Mouse (Mus musculus) embryonic facial prominence, embryonic 12.5 days (tissue): ENCODE measurements around the gene Dffb. TPM values are rescaled to one million over a fixed set of nuclear protein-coding genes. Genes with fewer than 3 reads are reported as not detected.
A peak's percentile ranks its signal among the peaks of the same experiment; 100 is the strongest.

Experiments used
- ATAC-seq: fragments of 200-750 bp; cut with Nextera tagmentation; 2 replicates; pipeline ENCODE4 v1.8.0; 2017; ENCODE audit not compliant: insufficient number of reproducible peaks, insufficient read depth, low FRiP score, low TSS enrichment
- H3K27ac ChIP-seq: fragments of 300-500 bp; sonication (generic); 2 replicates; pipeline ENCODE4 v1.5.1; 2016; ENCODE audit warnings: mild to moderate bottlenecking
- H3K27me3 ChIP-seq: fragments of 300-500 bp; sonication (generic); 2 replicates; pipeline ENCODE4 v1.6.1; 2016; ENCODE audit warnings: mild to moderate bottlenecking, moderate library complexity
- H3K36me3 ChIP-seq: fragments of 300-500 bp; sonication (generic); 2 replicates; pipeline ENCODE4 v1.6.1; 2016; ENCODE audit warnings: mild to moderate bottlenecking
- H3K4me1 ChIP-seq: fragments of 300-500 bp; sonication (generic); 2 replicates; pipeline ENCODE4 v1.6.1; 2016
- H3K4me2 ChIP-seq: fragments of 300-500 bp; sonication (generic); replicated peaks from 2 replicates; pipeline ENCODE4 v1.6.1; 2016; ENCODE audit warnings: mild to moderate bottlenecking, moderate library complexity
- H3K4me3 ChIP-seq: fragments of 300-500 bp; sonication (generic); 2 replicates; pipeline ENCODE4 v1.5.1; 2016; ENCODE audit warnings: mild to moderate bottlenecking
- H3K9ac ChIP-seq: fragments of 300-500 bp; sonication (generic); 2 replicates; pipeline ENCODE4 v1.6.1; 2016; ENCODE audit warnings: mild to moderate bottlenecking, moderate library complexity
- H3K9me3 ChIP-seq: fragments of 300-500 bp; sonication (generic); 2 replicates; pipeline ENCODE4 v1.6.1; 2016; ENCODE audit warnings: mild to moderate bottlenecking, moderate library complexity
- WGBS: fragments of 180-500 bp; shearing (Covaris S2); methylation state at CpG from one replicate; pipeline ENCODE4 v1.1.7; 2016; 5-methylcytosine and 5-hydroxymethylcytosine counted together
- polyA plus RNA-seq: library from polyadenylated mRNA; unstranded; fragments of >200 nt; fragmentation: Nextera tagmentation; extraction: Ambion mirVana; gene quantifications from 2 replicates; pipeline ENCODE4 v1.2.1, GENCODE M21; 2016

The Dffb gene
- polyA plus RNA-seq, 1 experiment from 2014 or later: 14.8 TPM

- Histone ChIP-seq H3K4me1 (peaks cover 11% of the 10 kb centered on the region; the same call in 1 of the 2 replicates), H3K4me3 (peak overlapping the region; percentile 84), H3K27me3 (0 out of 2 replicates have a peak, but pooled peaks cover 5% of the 10 kb centered on the region), H3K9ac (peak overlapping the region; percentile 91), H3K27ac (peak overlapping the region; percentile 94), H3K4me2 (peak overlapping the region; percentile 81), H3K9me3 (no peaks in the 10 kb centered on the region), H3K36me3 (peaks cover 32% of the 10 kb centered on the region)
- under 1% methylated on average over 37 of the region's 37 CpGs for WGBS
- ATAC-seq: peak; percentile 49; the same call in 1 of the 2 replicates
These were observed 17.3 kb downstream of the Dffb start for GRCm38 (mm10) chr4:153957444-153958250.

- Histone ChIP-seq H3K4me1 (peaks cover 15% of the 10 kb centered on the region; the same call in 1 of the 2 replicates), H3K27ac (peak within 1 kb of the TSS; percentile 94), H3K4me2 (peak within 1 kb of the TSS; percentile 81), H3K9me3 (no peaks in the 10 kb centered on the region), H3K27me3 (0 out of 2 replicates have a peak, but pooled peaks cover 5% of the 10 kb centered on the region), H3K36me3 (peaks cover 23% of the 10 kb centered on the region), H3K9ac (peak within 1 kb of the TSS; percentile 91), H3K4me3 (peak within 1 kb of the TSS; percentile 84)
- WGBS: 2% methylated on average over 66 of the region's 67 CpGs
- peak; percentile 93 for ATAC-seq
These were observed 18.1 kb downstream of the Dffb start, which contains the start of gene A430005L14Rik for GRCm38 (mm10) chr4:153956569-153957405. Gene A430005L14Rik (plus strand): TSS chr4:153957237.

GRCm38 (mm10) chr4:153955651-153956050 lies 19.3 kb downstream of the Dffb start:
- 79% methylated on average over 8 of the region's 8 CpGs for WGBS
- Histone ChIP-seq H3K9me3 (no peaks in the 10 kb centered on the region), H3K36me3 (peaks cover 12% of the 10 kb centered on the region), H3K4me1 (peaks cover 23% of the 10 kb centered on the region; the same call in 1 of the 2 replicates), H3K4me3 (no peak overlapping the region), H3K27ac (no peak overlapping the region; the same call in 1 of the 2 replicates), H3K9ac (no peak overlapping the region), H3K27me3 (0 out of 2 replicates have a peak, but pooled peaks cover 5% of the 10 kb centered on the region), H3K4me2 (no peak overlapping the region)
- ATAC-seq: no peak

DNA sequence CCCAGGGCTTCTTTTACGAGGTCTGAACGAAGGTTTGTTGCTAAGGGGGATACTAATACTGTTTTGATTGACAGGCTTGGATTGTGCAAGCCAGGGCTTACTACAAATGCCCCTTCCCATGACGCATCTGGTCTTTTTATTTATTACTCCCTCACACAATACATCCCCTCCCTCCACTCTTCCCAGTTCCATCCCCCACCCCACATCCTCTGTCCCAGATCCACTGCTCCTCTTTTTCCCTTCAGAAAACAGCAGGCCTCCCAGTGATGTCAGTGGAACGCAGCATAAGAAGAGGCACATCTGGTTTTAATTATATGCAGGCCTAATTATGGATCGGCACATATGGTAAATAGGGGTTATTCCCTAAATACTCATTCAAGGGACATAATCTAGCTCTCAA lies 23.2 kb downstream of the Dffb start:
- Histone ChIP-seq H3K36me3 (no peaks in the 10 kb centered on the region), H3K4me3 (no peak overlapping the region), H3K9me3 (no peaks in the 10 kb centered on the region), H3K27me3 (peaks cover 5% of the 10 kb centered on the region; the same call in 1 of the 2 replicates), H3K4me2 (no peak overlapping the region), H3K4me1 (peaks cover 16% of the 10 kb centered on the region; the same call in 1 of the 2 replicates), H3K9ac (no peak overlapping the region), H3K27ac (peak overlapping the region; percentile 56; the same call in 1 of the 2 replicates)
- WGBS: 25% methylated on average over 5 of the region's 5 CpGs
- no peak for ATAC-seq

DNA sequence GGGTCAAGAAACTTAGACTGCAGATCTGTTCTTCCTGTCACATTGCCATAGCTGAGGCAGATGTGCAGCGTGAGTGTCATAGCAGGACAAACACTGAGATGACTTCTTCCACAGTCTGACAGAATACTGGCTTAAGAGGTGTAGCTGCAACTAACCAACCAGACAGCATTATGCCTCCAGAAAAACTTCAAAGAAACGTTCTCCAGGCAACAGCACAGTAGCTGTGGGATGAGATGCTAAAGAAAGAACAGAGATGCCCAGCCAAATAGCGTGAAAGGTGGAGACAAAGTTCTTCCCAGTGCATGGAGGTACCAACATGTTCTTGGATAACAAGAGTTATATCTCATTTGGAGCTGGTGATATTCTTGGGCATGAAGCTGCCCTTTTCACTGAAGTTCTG lies 23.8 kb downstream of the Dffb start:
- WGBS: 65% methylated on average over 3 of the region's 3 CpGs
- H3K27ac ChIP-seq: 0 out of 2 replicates have a peak overlapping the region, but pooled peaks have one; percentile 20
- no peaks in the 10 kb centered on the region for H3K36me3 ChIP-seq
- no peaks in the 10 kb centered on the region for H3K9me3 ChIP-seq
- H3K4me2 ChIP-seq: no peak overlapping the region
- H3K9ac ChIP-seq: no peak overlapping the region
- no peak for ATAC-seq
- H3K4me1 ChIP-seq: peaks cover 13% of the 10 kb centered on the region; the same call in 1 of the 2 replicates
- H3K4me3 ChIP-seq: no peak overlapping the region
- H3K27me3 ChIP-seq: peaks cover 5% of the 10 kb centered on the region; the same call in 1 of the 2 replicates

GRCm38 (mm10) chr4:153950372-153950771 lies 24.6 kb downstream of the Dffb start:
- Histone ChIP-seq H3K9ac (no peak overlapping the region), H3K36me3 (no peaks in the 10 kb centered on the region), H3K4me3 (no peak overlapping the region), H3K4me2 (no peak overlapping the region), H3K27ac (no peak overlapping the region), H3K9me3 (no peaks in the 10 kb centered on the region), H3K4me1 (peaks cover 12% of the 10 kb centered on the region; the same call in 1 of the 2 replicates), H3K27me3 (peaks cover 5% of the 10 kb centered on the region; the same call in 1 of the 2 replicates)
- ATAC-seq: no peak
- WGBS: 80% methylated on average over 2 of the region's 2 CpGs

DNA sequence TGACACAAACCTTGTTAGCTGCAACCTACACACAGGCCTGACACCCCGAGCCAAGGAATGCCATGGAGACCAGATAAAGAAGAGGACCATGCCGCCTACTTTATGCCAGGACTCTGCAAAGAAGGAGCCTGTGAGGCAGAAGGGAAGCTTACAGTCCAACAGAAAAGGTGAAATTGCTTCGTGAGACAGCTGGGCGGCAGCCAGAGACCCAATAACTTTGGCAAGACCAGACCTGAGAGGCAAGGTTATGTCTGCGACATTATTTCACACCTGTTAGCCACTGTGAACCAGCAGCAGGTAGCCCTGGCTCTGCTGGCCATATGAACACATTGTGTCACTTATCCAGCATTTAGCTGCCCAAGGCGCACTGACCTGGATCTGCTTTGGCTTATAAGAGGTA lies 29.2 kb downstream of the Dffb start:
- ATAC-seq: no peak
- no peaks in the 10 kb centered on the region for H3K4me1 ChIP-seq
- H3K4me3 ChIP-seq: no peak overlapping the region
- H3K9ac ChIP-seq: no peak overlapping the region
- H3K36me3 ChIP-seq: no peaks in the 10 kb centered on the region
- H3K27me3 ChIP-seq: peaks cover 5% of the 10 kb centered on the region; the same call in 1 of the 2 replicates
- no peak overlapping the region for H3K27ac ChIP-seq
- H3K9me3 ChIP-seq: no peaks in the 10 kb centered on the region
- no peak overlapping the region for H3K4me2 ChIP-seq
- 85% methylated on average over 6 of the region's 6 CpGs for WGBS

GRCm38 (mm10) chr4:153944261-153944660 lies 30.7 kb downstream of the Dffb start:
- no peak overlapping the region for H3K27ac ChIP-seq
- H3K4me1 ChIP-seq: no peaks in the 10 kb centered on the region
- ATAC-seq: no peak
- no peaks in the 10 kb centered on the region for H3K36me3 ChIP-seq
- H3K9me3 ChIP-seq: no peaks in the 10 kb centered on the region
- no peak overlapping the region for H3K4me3 ChIP-seq
- peaks cover 5% of the 10 kb centered on the region; the same call in 1 of the 2 replicates for H3K27me3 ChIP-seq
- 53% methylated on average over 6 of the region's 6 CpGs for WGBS
- H3K4me2 ChIP-seq: no peak overlapping the region
- no peak overlapping the region for H3K9ac ChIP-seq

DNA sequence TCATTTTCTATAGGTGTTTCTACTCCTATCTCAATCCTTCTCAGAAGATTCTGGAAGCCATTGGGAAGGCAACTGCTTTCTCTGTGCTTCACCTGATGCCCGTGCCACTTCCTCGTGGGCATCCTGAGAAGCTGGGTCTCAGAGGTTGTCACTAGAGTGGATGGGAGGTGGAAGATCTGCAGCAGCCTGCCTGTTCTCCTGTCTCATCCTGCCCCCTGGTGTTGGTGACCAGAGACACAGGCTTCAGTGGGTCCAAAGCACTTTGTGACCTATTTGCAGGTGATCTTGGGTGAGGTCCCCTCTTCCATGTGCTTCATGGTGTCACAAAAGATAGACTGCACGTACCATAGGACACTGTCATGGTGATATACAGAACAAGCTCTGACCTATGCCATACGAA lies 31.7 kb downstream of the Dffb start:
- Histone ChIP-seq H3K4me1 (no peaks in the 10 kb centered on the region), H3K4me3 (no peak overlapping the region), H3K36me3 (no peaks in the 10 kb centered on the region), H3K27ac (no peak overlapping the region), H3K9ac (no peak overlapping the region), H3K27me3 (peaks cover 5% of the 10 kb centered on the region; the same call in 1 of the 2 replicates), H3K9me3 (no peaks in the 10 kb centered on the region), H3K4me2 (no peak overlapping the region)
- WGBS: 58% methylated on average over 4 of the region's 4 CpGs
- no peak for ATAC-seq

DNA sequence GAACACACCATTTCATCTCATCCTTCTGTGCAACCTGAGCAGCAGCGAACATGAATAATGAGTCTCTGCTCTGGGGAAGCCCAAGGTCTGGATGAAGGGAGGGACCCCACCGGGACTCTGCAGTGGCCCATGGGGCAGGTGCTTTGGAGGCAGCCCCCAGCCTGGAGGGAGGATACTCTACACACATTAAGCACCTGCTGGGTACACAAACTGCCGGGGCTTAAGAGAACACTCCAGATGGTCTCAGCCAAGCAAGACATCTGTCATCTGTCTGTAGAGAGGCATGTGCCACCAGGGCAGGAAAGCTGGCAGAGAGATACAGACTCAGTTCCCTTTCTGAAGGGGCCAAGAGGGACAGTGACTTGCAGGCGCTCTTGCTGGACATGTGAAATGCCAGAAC lies 45.0 kb downstream of the Dffb start:
- no peaks in the 10 kb centered on the region for H3K9me3 ChIP-seq
- WGBS: 73% methylated on average over 4 of the region's 4 CpGs
- H3K27me3 ChIP-seq: 0 out of 2 replicates have a peak, but pooled peaks cover 3% of the 10 kb centered on the region
- no peak for ATAC-seq
- no peaks in the 10 kb centered on the region for H3K36me3 ChIP-seq
- no peak overlapping the region for H3K9ac ChIP-seq
- no peak overlapping the region for H3K4me3 ChIP-seq
- no peak overlapping the region for H3K4me2 ChIP-seq
- H3K4me1 ChIP-seq: no peaks in the 10 kb centered on the region
- no peak overlapping the region for H3K27ac ChIP-seq

- Histone ChIP-seq H3K4me1 (no peaks in the 10 kb centered on the region), H3K27ac (no peak overlapping the region), H3K9ac (no peak overlapping the region), H3K36me3 (no peaks in the 10 kb centered on the region), H3K4me3 (no peak overlapping the region), H3K27me3 (0 out of 2 replicates have a peak, but pooled peaks cover 3% of the 10 kb centered on the region), H3K9me3 (no peaks in the 10 kb centered on the region), H3K4me2 (no peak overlapping the region)
- no peak for ATAC-seq
- 67% methylated on average over 10 of the region's 10 CpGs for WGBS
These were observed 45.5 kb downstream of the Dffb start for GRCm38 (mm10) chr4:153929425-153929824.
